Mouse (Mus musculus) forebrain, embryonic 14.5 days (tissue): ENCODE data around the gene F2r. TPM values are rescaled to one million over a fixed set of nuclear protein-coding genes. Genes with fewer than 3 reads are reported as not detected.

Experiments
- ATAC-seq: fragments of 200-750 bp; cut with Nextera tagmentation; 2 replicates; pipeline ENCODE4 v1.8.0; 2017; ENCODE audit warnings: mild to moderate bottlenecking, moderate library complexity
- DNase-seq: peaks from one replicate; pipeline ENCODE4 v3.0.0-alpha.2; 2015; ENCODE audit warnings: low spot score
- H3K27ac ChIP-seq: fragments of 300-500 bp; sonication (generic); 2 replicates; pipeline ENCODE4 v1.5.1; 2014; ENCODE audit warnings: low read depth, mild to moderate bottlenecking, control low read depth, low read length, moderate library complexity
- H3K27me3 ChIP-seq: fragments of 300-500 bp; sonication (generic); replicated peaks from 2 replicates; pipeline ENCODE4 v1.6.1; 2014; ENCODE audit warnings: low read length, control low read depth, mixed read lengths; ENCODE audit not compliant: control insufficient read depth, insufficient read depth
- H3K36me3 ChIP-seq: fragments of 300-500 bp; sonication (generic); 2 replicates; pipeline ENCODE4 v1.6.1; 2014; ENCODE audit warnings: low read length, control low read depth; ENCODE audit not compliant: control insufficient read depth, insufficient read depth
- H3K4me1 ChIP-seq: fragments of 300-500 bp; sonication (generic); 2 replicates; pipeline ENCODE4 v1.6.1; 2014; ENCODE audit warnings: antibody characterized with exemption, low read length, control low read depth; ENCODE audit not compliant: control insufficient read depth, insufficient read depth
- H3K4me2 ChIP-seq: fragments of 300-500 bp; sonication (generic); 2 replicates; pipeline ENCODE4 v1.6.1; 2014; ENCODE audit warnings: mild to moderate bottlenecking, control low read depth, low read length
- H3K4me3 ChIP-seq: fragments of 300-500 bp; sonication (generic); 2 replicates; pipeline ENCODE4 v1.5.1; 2014; ENCODE audit warnings: low read depth, low read length, control low read depth
- H3K9ac ChIP-seq: fragments of 300-500 bp; sonication (generic); 2 replicates; pipeline ENCODE4 v1.6.1; 2014; ENCODE audit warnings: mild to moderate bottlenecking, low read length, control low read depth, moderate library complexity
- H3K9me3 ChIP-seq: fragments of 300-500 bp; sonication (generic); replicated peaks from 2 replicates; pipeline ENCODE4 v1.6.1; 2016; ENCODE audit warnings: low read length, control low read depth, mixed read lengths; ENCODE audit not compliant: control insufficient read depth
- WGBS: fragments of 180-500 bp; shearing (Covaris S2); extraction: QIAGEN DNeasy Blood & Tissue Kit; methylation state at CpG from one replicate; pipeline ENCODE4 v1.1.7; 2014; 5-methylcytosine and 5-hydroxymethylcytosine counted together
- polyA plus RNA-seq: library from polyadenylated mRNA; unstranded; fragments of >200 nt; fragmentation: Nextera tagmentation; extraction: Ambion mirVana; gene quantifications from 2 replicates; pipeline ENCODE4 v1.2.1, GENCODE M21; 2014

The F2r gene
- polyA plus RNA-seq, 1 experiment from 2014 or later: 76.2 TPM

- Histone ChIP-seq H3K36me3 (no peaks in the 10 kb centered on the region), H3K27ac (no peak overlapping the region), H3K9ac (no peak overlapping the region), H3K4me2 (no peak overlapping the region), H3K27me3 (no peaks in the 10 kb centered on the region), H3K4me3 (no peak overlapping the region), H3K9me3 (no peaks in the 10 kb centered on the region), H3K4me1 (no peaks in the 10 kb centered on the region)
- DNase-seq: no peak
- 88% methylated on average over 7 of the region's 7 CpGs for WGBS
- ATAC-seq: no peak
These were observed 33.8 kb upstream of the F2r start for GRCm38 (mm10) chr13:95651870-95652668.

GRCm38 (mm10) chr13:95649941-95650340 lies 31.7 kb upstream of the F2r start:
- H3K4me2 ChIP-seq: no peak overlapping the region
- 98% methylated on average over 3 of the region's 3 CpGs for whole genome bisulfite sequencing
- no peak overlapping the region for H3K9ac ChIP-seq
- H3K36me3 ChIP-seq: no peaks in the 10 kb centered on the region
- no peaks in the 10 kb centered on the region for H3K27me3 ChIP-seq
- no peak for DNase-seq
- no peak overlapping the region for H3K4me3 ChIP-seq
- no peaks in the 10 kb centered on the region for H3K9me3 ChIP-seq
- no peak for ATAC-seq
- no peak overlapping the region for H3K27ac ChIP-seq
- no peaks in the 10 kb centered on the region for H3K4me1 ChIP-seq

- Histone ChIP-seq H3K27me3 (no peaks in the 10 kb centered on the region), H3K27ac (no peak overlapping the region), H3K4me2 (no peak overlapping the region), H3K36me3 (no peaks in the 10 kb centered on the region), H3K9ac (no peak overlapping the region), H3K9me3 (no peaks in the 10 kb centered on the region), H3K4me3 (no peak overlapping the region), H3K4me1 (no peaks in the 10 kb centered on the region)
- WGBS: 89% methylated on average over 4 of the region's 4 CpGs
- no peak for ATAC-seq
- DNase-seq: no peak
These were observed 29.0 kb upstream of the F2r start for GRCm38 (mm10) chr13:95647248-95647647.

GRCm38 (mm10) chr13:95646687-95647111 lies 28.4 kb upstream of the F2r start:
- H3K4me3 ChIP-seq: no peak overlapping the region
- H3K9ac ChIP-seq: no peak overlapping the region
- 90% methylated on average over 9 of the region's 9 CpGs for WGBS
- no peaks in the 10 kb centered on the region for H3K9me3 ChIP-seq
- DNase-seq (no peak), ATAC-seq (no peak)
- H3K27me3 ChIP-seq: no peaks in the 10 kb centered on the region
- no peak overlapping the region for H3K27ac ChIP-seq
- no peak overlapping the region for H3K4me2 ChIP-seq
- H3K4me1 ChIP-seq: no peaks in the 10 kb centered on the region
- no peaks in the 10 kb centered on the region for H3K36me3 ChIP-seq

- Histone ChIP-seq H3K4me2 (no peak overlapping the region), H3K27me3 (no peaks in the 10 kb centered on the region), H3K4me1 (peaks cover 9% of the 10 kb centered on the region), H3K36me3 (no peaks in the 10 kb centered on the region), H3K9ac (no peak overlapping the region), H3K27ac (peak overlapping the region; percentile 35; the same call in 1 of the 2 replicates), H3K9me3 (no peaks in the 10 kb centered on the region), H3K4me3 (no peak overlapping the region)
- DNase-seq (no peak), ATAC-seq (no peak)
- 80% methylated on average over 7 of the region's 7 CpGs for WGBS
These were observed 25.5 kb upstream of the F2r start for GRCm38 (mm10) chr13:95643740-95644139.

GRCm38 (mm10) chr13:95641061-95641986 lies 23.0 kb upstream of the F2r start:
- H3K4me2 ChIP-seq: no peak overlapping the region
- 93% methylated on average over 17 of the region's 17 CpGs for WGBS

GRCm38 (mm10) chr13:95640408-95640807 lies 22.1 kb upstream of the F2r start:
- Histone ChIP-seq H3K36me3 (peaks cover under 1% of the 10 kb centered on the region; the same call in 1 of the 2 replicates), H3K4me1 (peaks cover 9% of the 10 kb centered on the region), H3K4me3 (no peak overlapping the region), H3K9me3 (no peaks in the 10 kb centered on the region), H3K27ac (no peak overlapping the region), H3K27me3 (no peaks in the 10 kb centered on the region), H3K4me2 (no peak overlapping the region), H3K9ac (no peak overlapping the region)
- no peak for ATAC-seq
- WGBS: 86% methylated on average over 1 of the region's 1 CpGs
- no peak for DNase-seq

More at GRCm38 (mm10) chr13:95641061-95641986, 23.0 kb upstream of the F2r start:
- ATAC-seq: no peak
- Histone ChIP-seq H3K9ac (no peak overlapping the region), H3K4me3 (no peak overlapping the region), H3K27me3 (no peaks in the 10 kb centered on the region), H3K27ac (no peak overlapping the region), H3K4me1 (peaks cover 9% of the 10 kb centered on the region), H3K9me3 (no peaks in the 10 kb centered on the region), H3K36me3 (no peaks in the 10 kb centered on the region)
- no peak for DNase-seq

- Histone ChIP-seq H3K4me1 (peaks cover 9% of the 10 kb centered on the region), H3K9ac (no peak overlapping the region), H3K4me3 (no peak overlapping the region), H3K9me3 (no peaks in the 10 kb centered on the region), H3K27me3 (no peaks in the 10 kb centered on the region), H3K4me2 (no peak overlapping the region), H3K27ac (peak overlapping the region; percentile 55; the same call in 1 of the 2 replicates), H3K36me3 (peaks cover 6% of the 10 kb centered on the region; the same call in 1 of the 2 replicates)
- peak; percentile 74 for DNase-seq
- 55% methylated on average over 15 of the region's 15 CpGs for WGBS
- peak; percentile 83 for ATAC-seq
These were observed 21.2 kb upstream of the F2r start for GRCm38 (mm10) chr13:95639336-95640116.
